Mouse (Mus musculus): ENCODE results near the gene Glt6d1. TPM values are rescaled to one million over a fixed set of nuclear protein-coding genes. Genes with fewer than 3 reads are reported as not detected.
A peak's percentile ranks its signal among the peaks of the same experiment; 100 is the strongest.

Glt6d1 gene
- polyA plus RNA-seq, 1 experiment from 2014 or later: not detected

GRCm38 (mm10) chr2:25775991-25776390, 39.7 kb downstream of the Glt6d1 start:
- H3K9ac ChIP-seq (replicated peaks; ENCODE audit: low read length): no peak overlapping the region
- no peak overlapping the region for H3K27ac ChIP-seq (ENCODE audit: low read length)
- no peak overlapping the region for H3K4me2 ChIP-seq (replicated peaks; ENCODE audit: low read depth, low read length)
- ATAC-seq (ENCODE audit: low FRiP score, low TSS enrichment): no peak
- no peaks in the 10 kb centered on the region for H3K27me3 ChIP-seq (ENCODE audit: insufficient read depth, low read length)
- no peaks in the 10 kb centered on the region for H3K9me3 ChIP-seq (ENCODE audit: low read length)
- 56% methylated on average over 3 of the region's 3 CpGs for WGBS
- no peaks in the 10 kb centered on the region for H3K36me3 ChIP-seq (ENCODE audit: insufficient read depth, low read length)
- H3K4me1 ChIP-seq (ENCODE audit: insufficient read depth, low read length): no peaks in the 10 kb centered on the region
- no peak overlapping the region for H3K4me3 ChIP-seq (ENCODE audit: low read length)

- no peaks in the 10 kb centered on the region for H3K27me3 ChIP-seq (ENCODE audit: insufficient read depth, low read length)
- no peak overlapping the region for H3K9ac ChIP-seq (replicated peaks; ENCODE audit: low read length)
- 86% methylated on average over 2 of the region's 2 CpGs for WGBS
- H3K9me3 ChIP-seq (ENCODE audit: low read length): no peaks in the 10 kb centered on the region
- H3K36me3 ChIP-seq (ENCODE audit: insufficient read depth, low read length): no peaks in the 10 kb centered on the region
- no peaks in the 10 kb centered on the region for H3K4me1 ChIP-seq (ENCODE audit: insufficient read depth, low read length)
- no peak overlapping the region for H3K27ac ChIP-seq (ENCODE audit: low read length)
- H3K4me3 ChIP-seq (ENCODE audit: low read length): no peak overlapping the region
- no peak overlapping the region for H3K4me2 ChIP-seq (replicated peaks; ENCODE audit: low read depth, low read length)
- no peak for ATAC-seq (ENCODE audit: low FRiP score, low TSS enrichment)
Measured at GRCm38 (mm10) chr2:25774640-25775039, 41.0 kb downstream of the Glt6d1 start.

- Histone ChIP-seq H3K4me2 (replicated peaks; ENCODE audit: low read depth, low read length) (no peak overlapping the region), H3K9me3 (ENCODE audit: low read length) (no peaks in the 10 kb centered on the region), H3K27ac (ENCODE audit: low read length) (no peak overlapping the region), H3K4me3 (ENCODE audit: low read length) (no peak overlapping the region), H3K27me3 (ENCODE audit: insufficient read depth, low read length) (no peaks in the 10 kb centered on the region), H3K36me3 (ENCODE audit: insufficient read depth, low read length) (no peaks in the 10 kb centered on the region), H3K9ac (replicated peaks; ENCODE audit: low read length) (no peak overlapping the region), H3K4me1 (ENCODE audit: insufficient read depth, low read length) (no peaks in the 10 kb centered on the region)
- ATAC-seq (ENCODE audit: low FRiP score, low TSS enrichment): no peak
- 90% methylated on average over 2 of the region's 2 CpGs for WGBS
Measured at GRCm38 (mm10) chr2:25773507-25773906, 42.1 kb downstream of the Glt6d1 start.

GRCm38 (mm10) chr2:25767764-25768163, 47.9 kb downstream of the Glt6d1 start:
- no peaks in the 10 kb centered on the region for H3K4me1 ChIP-seq (ENCODE audit: insufficient read depth, low read length)
- H3K36me3 ChIP-seq (ENCODE audit: insufficient read depth, low read length): no peaks in the 10 kb centered on the region
- ATAC-seq (ENCODE audit: low FRiP score, low TSS enrichment): no peak
- no peak overlapping the region for H3K9ac ChIP-seq (replicated peaks; ENCODE audit: low read length)
- H3K27me3 ChIP-seq (ENCODE audit: insufficient read depth, low read length): no peaks in the 10 kb centered on the region
- 81% methylated on average over 4 of the region's 4 CpGs for WGBS
- no peak overlapping the region for H3K4me3 ChIP-seq (ENCODE audit: low read length)
- H3K27ac ChIP-seq (ENCODE audit: low read length): no peak overlapping the region
- no peaks in the 10 kb centered on the region for H3K9me3 ChIP-seq (ENCODE audit: low read length)
- no peak overlapping the region for H3K4me2 ChIP-seq (replicated peaks; ENCODE audit: low read depth, low read length)

- ATAC-seq (ENCODE audit: low FRiP score, low TSS enrichment): no peak
- no peak within 1 kb of the TSS for H3K4me2 ChIP-seq (replicated peaks; ENCODE audit: low read depth, low read length)
- no peaks in the 10 kb centered on the region for H3K27me3 ChIP-seq (ENCODE audit: insufficient read depth, low read length)
- H3K9me3 ChIP-seq (ENCODE audit: low read length): no peaks in the 10 kb centered on the region
- no peaks in the 10 kb centered on the region for H3K36me3 ChIP-seq (ENCODE audit: insufficient read depth, low read length)
- no peaks in the 10 kb centered on the region for H3K4me1 ChIP-seq (ENCODE audit: insufficient read depth, low read length)
- no peak within 1 kb of the TSS for H3K9ac ChIP-seq (replicated peaks; ENCODE audit: low read length)
- no peak within 1 kb of the TSS for H3K4me3 ChIP-seq (ENCODE audit: low read length)
- H3K27ac ChIP-seq (ENCODE audit: low read length): no peak within 1 kb of the TSS
- WGBS: 44% methylated on average over 2 of the region's 2 CpGs
Measured at GRCm38 (mm10) chr2:25765269-25765668, 50.4 kb downstream of the Glt6d1 start, which contains the start of gene Lcn3. Lcn3 (plus strand) TSS chr2:25765569.

GRCm38 (mm10) chr2:25758064-25758625, 57.5 kb downstream of the Glt6d1 start:
- Histone ChIP-seq H3K27ac (ENCODE audit: low read length) (peak overlapping the region; percentile 25; the same call in 1 of the 2 replicates), H3K9ac (replicated peaks; ENCODE audit: low read length) (no peak overlapping the region), H3K36me3 (ENCODE audit: insufficient read depth, low read length) (no peaks in the 10 kb centered on the region), H3K4me3 (ENCODE audit: low read length) (no peak overlapping the region), H3K4me2 (replicated peaks; ENCODE audit: low read depth, low read length) (no peak overlapping the region), H3K9me3 (ENCODE audit: low read length) (peaks cover 3% of the 10 kb centered on the region; the same call in 1 of the 2 replicates), H3K27me3 (ENCODE audit: insufficient read depth, low read length) (no peaks in the 10 kb centered on the region), H3K4me1 (ENCODE audit: insufficient read depth, low read length) (no peaks in the 10 kb centered on the region)
- WGBS: 14% methylated on average over 4 of the region's 4 CpGs
- ATAC-seq (ENCODE audit: low FRiP score, low TSS enrichment): peak; percentile 67

GRCm38 (mm10) chr2:25754201-25754600, 61.4 kb downstream of the Glt6d1 start:
- 77% methylated on average over 1 of the region's 1 CpGs for WGBS
- Histone ChIP-seq H3K27me3 (ENCODE audit: insufficient read depth, low read length) (no peaks in the 10 kb centered on the region), H3K4me3 (ENCODE audit: low read length) (no peak overlapping the region), H3K9me3 (ENCODE audit: low read length) (peaks cover 3% of the 10 kb centered on the region; the same call in 1 of the 2 replicates), H3K36me3 (ENCODE audit: insufficient read depth, low read length) (no peaks in the 10 kb centered on the region), H3K27ac (ENCODE audit: low read length) (no peak overlapping the region), H3K4me1 (ENCODE audit: insufficient read depth, low read length) (no peaks in the 10 kb centered on the region), H3K4me2 (replicated peaks; ENCODE audit: low read depth, low read length) (no peak overlapping the region), H3K9ac (replicated peaks; ENCODE audit: low read length) (no peak overlapping the region)
- ATAC-seq (ENCODE audit: low FRiP score, low TSS enrichment): no peak

Other genes starting within 250 kb of the Glt6d1 start
- 12.2 and 14.7 TPM in 2 replicates for gene Mamdc4, start 241.0 kb downstream of the Glt6d1 start, polyA plus RNA-seq (2015; fragmentation: Nextera tagmentation; extraction: Ambion mirVana)
- 193 and 206 TPM in 2 replicates for gene Phpt1, start 240.6 kb downstream of the Glt6d1 start, polyA plus RNA-seq (2015; fragmentation: Nextera tagmentation; extraction: Ambion mirVana)
- gene Ajm1, start 234.1 kb downstream of the Glt6d1 start, polyA plus RNA-seq (2015; fragmentation: Nextera tagmentation; extraction: Ambion mirVana): 0.18 and 0.22 TPM in 2 replicates
- gene Rabl6, start 207.3 kb downstream of the Glt6d1 start, polyA plus RNA-seq (2015; fragmentation: Nextera tagmentation; extraction: Ambion mirVana): 69.8 and 73.9 TPM in 2 replicates
- 0.27 and 0.33 TPM in 2 replicates for gene Ccdc183, start 198.2 kb downstream of the Glt6d1 start, polyA plus RNA-seq (2015; fragmentation: Nextera tagmentation; extraction: Ambion mirVana)
- 36.1 and 37.6 TPM in 2 replicates for gene Tmem141, start 193.8 kb downstream of the Glt6d1 start, polyA plus RNA-seq (2015; fragmentation: Nextera tagmentation; extraction: Ambion mirVana)
- gene Fcna, start 187.8 kb downstream of the Glt6d1 start, polyA plus RNA-seq (2015; fragmentation: Nextera tagmentation; extraction: Ambion mirVana): 2.6 and 3.2 TPM in 2 replicates
- not detected in 2 replicates for gene Lcn8, start 162.7 kb downstream of the Glt6d1 start, polyA plus RNA-seq (2015; fragmentation: Nextera tagmentation; extraction: Ambion mirVana)
- not detected in 2 replicates for gene Lcn5, start 157.9 kb downstream of the Glt6d1 start, polyA plus RNA-seq (2015; fragmentation: Nextera tagmentation; extraction: Ambion mirVana)
- not detected in 2 replicates for gene Lcn6, start 139.1 kb downstream of the Glt6d1 start, polyA plus RNA-seq (2015; fragmentation: Nextera tagmentation; extraction: Ambion mirVana)
- gene Lcn10, start 133.1 kb downstream of the Glt6d1 start, polyA plus RNA-seq (2015; fragmentation: Nextera tagmentation; extraction: Ambion mirVana): not detected in 2 replicates
- gene Obp2a, start 115.8 kb downstream of the Glt6d1 start, polyA plus RNA-seq (2015; fragmentation: Nextera tagmentation; extraction: Ambion mirVana): 0.24 TPM in 1 of 2 replicates, not detected in the other
- gene Bmyc, start 109.1 kb downstream of the Glt6d1 start, polyA plus RNA-seq (2015; fragmentation: Nextera tagmentation; extraction: Ambion mirVana): 89.0 and 91.6 TPM in 2 replicates
- not detected in 2 replicates for gene Obp2b, start 78.8 kb downstream of the Glt6d1 start, polyA plus RNA-seq (2015; fragmentation: Nextera tagmentation; extraction: Ambion mirVana)
- not detected in 2 replicates for gene Lcn3, start 50.3 kb downstream of the Glt6d1 start, polyA plus RNA-seq (2015; fragmentation: Nextera tagmentation; extraction: Ambion mirVana)
- gene Lcn11, start 38.8 kb downstream of the Glt6d1 start, polyA plus RNA-seq (2015; fragmentation: Nextera tagmentation; extraction: Ambion mirVana): not detected in 2 replicates
- gene Gm13539, start 33.6 kb downstream of the Glt6d1 start, polyA plus RNA-seq (2015; fragmentation: Nextera tagmentation; extraction: Ambion mirVana): not detected in 2 replicates
- not detected in 2 replicates for gene Lcn9, start 7.3 kb upstream of the Glt6d1 start, polyA plus RNA-seq (2015; fragmentation: Nextera tagmentation; extraction: Ambion mirVana)
- gene Sohlh1, start 31.4 kb upstream of the Glt6d1 start, polyA plus RNA-seq (2015; fragmentation: Nextera tagmentation; extraction: Ambion mirVana): 0.24 TPM in 1 of 2 replicates, not detected in the other
- 0.74 and 0.91 TPM in 2 replicates for gene Kcnt1, start 47.9 kb upstream of the Glt6d1 start, polyA plus RNA-seq (2015; fragmentation: Nextera tagmentation; extraction: Ambion mirVana)
- gene Camsap1, start 167.4 kb upstream of the Glt6d1 start, polyA plus RNA-seq (2015; fragmentation: Nextera tagmentation; extraction: Ambion mirVana): 9.2 and 10.2 TPM in 2 replicates
- gene Ubac1, start 205.9 kb upstream of the Glt6d1 start, polyA plus RNA-seq (2015; fragmentation: Nextera tagmentation; extraction: Ambion mirVana): 83.6 and 88.5 TPM in 2 replicates

Data from kidney, embryonic 16.5 days (tissue).